Mouse (Mus musculus): ENCODE results near the gene Gm47969. TPM values are rescaled to one million over a fixed set of nuclear protein-coding genes. Genes with fewer than 3 reads are reported as not detected.

Gene Gm47969
- polyA plus RNA-seq, 1 experiment from 2014 or later, result not detected

DNA sequence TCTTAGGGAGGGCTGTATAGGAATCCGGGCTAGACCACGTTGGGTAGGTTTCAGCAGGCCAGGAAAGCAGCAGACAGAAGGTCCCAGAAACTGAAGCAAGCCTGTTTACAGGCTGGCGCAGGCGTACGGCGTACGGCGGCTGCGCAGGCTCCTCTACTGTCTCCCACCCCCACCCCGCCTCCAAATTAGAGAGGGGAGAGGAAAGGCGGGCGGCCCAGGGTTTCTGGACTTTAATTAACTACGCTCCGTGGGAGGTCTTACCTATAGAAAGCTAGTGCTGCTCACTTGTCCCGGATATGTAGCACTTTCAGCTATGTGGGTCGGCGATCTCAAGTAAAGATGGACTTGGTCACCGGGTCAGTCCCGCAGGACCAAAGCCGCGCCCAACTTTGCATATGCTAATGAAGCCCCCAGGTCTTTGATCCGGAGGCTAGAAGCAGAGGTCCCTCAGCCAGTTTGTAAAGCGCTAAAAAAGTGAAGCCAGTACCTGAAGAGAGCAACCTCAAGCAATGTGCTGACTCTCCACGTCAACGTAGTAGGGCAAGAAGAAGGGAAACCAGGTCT lies 6.5 kb upstream of the Gm47969 start, which contains the start of gene Slc19a3:
Gene Slc19a3, minus strand, starts transcription at position 340 of the 564 bp plus-strand sequence.
- peak within 1 kb of the TSS; percentile 51 for H3K4me3 ChIP-seq (replicated peaks)
- no peak within 1 kb of the TSS for H3K27ac ChIP-seq
- ATAC-seq, result peak; percentile 88
- no peaks in the 10 kb centered on the region for H3K27me3 ChIP-seq
- WGBS, result 1% methylated on average over 25 of the region's 25 CpGs
- H3K9ac ChIP-seq (replicated peaks), result peak within 1 kb of the TSS; percentile 56
- no peaks in the 10 kb centered on the region for H3K36me3 ChIP-seq
- H3K9me3 ChIP-seq, result no peaks in the 10 kb centered on the region
- H3K4me1 ChIP-seq (replicated peaks), result peaks cover 6% of the 10 kb centered on the region; the same call in 1 of the 2 replicates
- peak within 1 kb of the TSS; percentile 74 for H3K4me2 ChIP-seq (replicated peaks)

- ATAC-seq, result no peak
- WGBS, result 82% methylated on average over 4 of the region's 4 CpGs
- Histone ChIP-seq H3K4me2 (replicated peaks) (no peak overlapping the region), H3K27ac (no peak overlapping the region), H3K9me3 (no peaks in the 10 kb centered on the region), H3K4me3 (replicated peaks) (no peak overlapping the region), H3K9ac (replicated peaks) (no peak overlapping the region), H3K4me1 (replicated peaks) (peaks cover 6% of the 10 kb centered on the region; the same call in 1 of the 2 replicates), H3K36me3 (no peaks in the 10 kb centered on the region), H3K27me3 (no peaks in the 10 kb centered on the region)
These were observed 5.7 kb upstream of the Gm47969 start for GRCm38 (mm10) chr1:83039080-83039479.

DNA sequence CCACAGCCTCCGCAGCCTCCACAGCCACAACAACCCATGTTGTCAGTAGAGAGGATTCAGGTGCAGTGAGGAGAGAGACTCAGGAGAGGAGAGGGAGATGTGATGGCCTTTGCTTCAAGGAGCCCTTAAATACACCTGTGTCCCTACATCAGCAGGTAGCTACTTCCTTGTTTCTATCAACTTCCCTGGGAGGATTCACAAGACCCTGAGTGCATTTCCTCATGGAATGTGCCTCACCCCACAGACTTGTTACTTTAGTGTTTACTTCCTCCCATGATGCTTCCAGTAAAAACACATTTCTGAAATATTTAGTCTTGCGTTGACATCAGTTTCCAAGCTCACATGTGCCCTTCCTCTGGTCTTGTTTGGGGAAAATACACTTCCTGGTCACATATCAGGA lies 2.4 kb upstream of the Gm47969 start, which contains the start of gene Krtap28-10:
Gene Krtap28-10, minus strand, starts transcription at position 101 of the 400 bp plus-strand sequence.
- Histone ChIP-seq H3K4me3 (replicated peaks) (no peak within 1 kb of the TSS), H3K4me1 (replicated peaks) (peaks cover 6% of the 10 kb centered on the region; the same call in 1 of the 2 replicates), H3K27ac (no peak within 1 kb of the TSS), H3K27me3 (no peaks in the 10 kb centered on the region), H3K9ac (replicated peaks) (no peak within 1 kb of the TSS), H3K9me3 (no peaks in the 10 kb centered on the region), H3K4me2 (replicated peaks) (no peak within 1 kb of the TSS), H3K36me3 (no peaks in the 10 kb centered on the region)
- ATAC-seq, result no peak
- 95% methylated on average over 2 of the region's 2 CpGs for WGBS

GRCm38 (mm10) chr1:83058481-83058880 lies 13.7 kb downstream of the Gm47969 start:
- Histone ChIP-seq H3K9me3 (no peaks in the 10 kb centered on the region), H3K9ac (replicated peaks) (no peak overlapping the region), H3K4me2 (replicated peaks) (no peak overlapping the region), H3K27ac (no peak overlapping the region), H3K4me1 (replicated peaks) (no peaks in the 10 kb centered on the region), H3K4me3 (replicated peaks) (no peak overlapping the region), H3K27me3 (no peaks in the 10 kb centered on the region), H3K36me3 (no peaks in the 10 kb centered on the region)
- WGBS, result 59% methylated on average over 1 of the region's 1 CpGs
- ATAC-seq, result no peak

- no peaks in the 10 kb centered on the region for H3K36me3 ChIP-seq
- H3K27ac ChIP-seq, result no peak within 1 kb of the TSS
- H3K4me2 ChIP-seq (replicated peaks), result no peak within 1 kb of the TSS
- ATAC-seq, result no peak
- H3K4me3 ChIP-seq (replicated peaks), result no peak within 1 kb of the TSS
- 92% methylated on average over 9 of the region's 9 CpGs for WGBS
- H3K9ac ChIP-seq (replicated peaks), result no peak within 1 kb of the TSS
- no peaks in the 10 kb centered on the region for H3K4me1 ChIP-seq (replicated peaks)
- H3K27me3 ChIP-seq, result no peaks in the 10 kb centered on the region
- no peaks in the 10 kb centered on the region for H3K9me3 ChIP-seq
These were observed 14.5 kb downstream of the Gm47969 start, which contains the start of gene A030005K14Rik for GRCm38 (mm10) chr1:83059278-83059677. Gene A030005K14Rik (minus strand): TSS chr1:83059378.

DNA sequence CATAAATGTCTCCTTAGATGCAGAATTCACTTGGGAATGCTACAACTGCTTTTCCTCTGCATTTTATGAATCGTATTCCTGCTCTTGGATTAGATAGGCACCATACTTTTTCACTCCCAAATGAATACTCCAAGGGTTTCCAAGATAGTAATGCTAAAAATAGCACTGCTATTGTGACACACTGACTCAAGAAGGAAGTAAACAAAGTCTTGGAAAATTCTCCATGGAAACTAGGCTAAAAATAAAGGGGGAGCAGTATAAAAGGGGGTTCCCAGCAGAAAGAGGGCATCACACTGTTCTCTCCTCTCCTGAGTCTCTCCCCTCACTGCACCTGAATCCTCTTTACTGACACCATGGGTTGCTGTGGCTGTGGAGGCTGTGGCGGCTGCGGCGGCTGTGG lies 15.9 kb downstream of the Gm47969 start, which contains the start of gene Krtap28-13:
Gene Krtap28-13, plus strand, starts transcription at position 288 of the 400 bp plus-strand sequence.
- Histone ChIP-seq H3K9me3 (no peaks in the 10 kb centered on the region), H3K4me1 (replicated peaks) (no peaks in the 10 kb centered on the region), H3K27ac (no peak within 1 kb of the TSS), H3K36me3 (no peaks in the 10 kb centered on the region), H3K9ac (replicated peaks) (no peak within 1 kb of the TSS), H3K27me3 (no peaks in the 10 kb centered on the region), H3K4me2 (replicated peaks) (no peak within 1 kb of the TSS), H3K4me3 (replicated peaks) (no peak within 1 kb of the TSS)
- 93% methylated on average over 4 of the region's 4 CpGs for WGBS
- ATAC-seq, result no peak

- Histone ChIP-seq H3K36me3 (no peaks in the 10 kb centered on the region), H3K27me3 (no peaks in the 10 kb centered on the region), H3K9me3 (no peaks in the 10 kb centered on the region), H3K27ac (no peak overlapping the region), H3K9ac (replicated peaks) (no peak overlapping the region), H3K4me2 (replicated peaks) (no peak overlapping the region), H3K4me1 (replicated peaks) (no peaks in the 10 kb centered on the region), H3K4me3 (replicated peaks) (no peak overlapping the region)
- WGBS, result 27% methylated on average over 3 of the region's 3 CpGs
- 0 out of 2 replicates have a peak, but pooled peaks have one; percentile 9 for ATAC-seq
These were observed 20.1 kb downstream of the Gm47969 start for GRCm38 (mm10) chr1:83064851-83065250.

DNA sequence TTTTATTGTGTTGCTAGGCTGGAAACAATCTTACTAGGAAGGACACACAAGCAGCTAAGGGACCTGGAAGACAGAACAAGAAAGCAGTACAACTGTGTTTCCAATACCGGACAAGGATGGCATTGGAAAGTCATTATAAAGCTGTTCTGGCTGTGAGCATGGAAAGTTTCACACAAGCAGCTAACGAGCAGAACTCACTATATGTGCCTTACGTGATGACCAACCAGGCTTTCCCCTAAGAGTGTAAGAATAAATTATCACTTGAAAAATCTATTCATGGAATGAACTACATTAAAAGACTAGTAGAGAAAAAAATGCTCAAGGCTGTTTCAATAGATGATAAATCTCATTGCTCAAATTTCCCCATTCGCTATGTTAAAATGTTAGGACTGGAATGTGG lies 21.8 kb downstream of the Gm47969 start:
- H3K9ac ChIP-seq (replicated peaks), result no peak overlapping the region
- no peaks in the 10 kb centered on the region for H3K4me1 ChIP-seq (replicated peaks)
- no peaks in the 10 kb centered on the region for H3K36me3 ChIP-seq
- ATAC-seq, result no peak
- H3K27ac ChIP-seq, result no peak overlapping the region
- no peaks in the 10 kb centered on the region for H3K27me3 ChIP-seq
- H3K4me3 ChIP-seq (replicated peaks), result no peak overlapping the region
- no peaks in the 10 kb centered on the region for H3K9me3 ChIP-seq
- H3K4me2 ChIP-seq (replicated peaks), result no peak overlapping the region
- 92% methylated on average over 4 of the region's 4 CpGs for WGBS

- no peak for ATAC-seq
- Histone ChIP-seq H3K27ac (no peak overlapping the region), H3K27me3 (no peaks in the 10 kb centered on the region), H3K4me2 (replicated peaks) (no peak overlapping the region), H3K4me1 (replicated peaks) (no peaks in the 10 kb centered on the region), H3K4me3 (replicated peaks) (no peak overlapping the region), H3K36me3 (no peaks in the 10 kb centered on the region), H3K9me3 (no peaks in the 10 kb centered on the region), H3K9ac (replicated peaks) (no peak overlapping the region)
- WGBS, result 91% methylated on average over 10 of the region's 10 CpGs
These were observed 22.5 kb downstream of the Gm47969 start for GRCm38 (mm10) chr1:83067205-83067604.

GRCm38 (mm10) chr1:83075526-83076189 lies 30.9 kb downstream of the Gm47969 start:
- WGBS, result 35% methylated on average over 15 of the region's 15 CpGs
- H3K27ac ChIP-seq, result no peak overlapping the region
- 0 out of 2 replicates have a peak overlapping the region, but pooled peaks have one; percentile 42 for H3K9ac ChIP-seq (replicated peaks)
- peak; percentile 74 for ATAC-seq
- H3K4me1 ChIP-seq (replicated peaks), result no peaks in the 10 kb centered on the region
- no peaks in the 10 kb centered on the region for H3K36me3 ChIP-seq
- no peaks in the 10 kb centered on the region for H3K9me3 ChIP-seq
- peak overlapping the region; percentile 15 for H3K4me3 ChIP-seq (replicated peaks)
- H3K27me3 ChIP-seq, result no peaks in the 10 kb centered on the region
- peak overlapping the region; percentile 35 for H3K4me2 ChIP-seq (replicated peaks)

DNA sequence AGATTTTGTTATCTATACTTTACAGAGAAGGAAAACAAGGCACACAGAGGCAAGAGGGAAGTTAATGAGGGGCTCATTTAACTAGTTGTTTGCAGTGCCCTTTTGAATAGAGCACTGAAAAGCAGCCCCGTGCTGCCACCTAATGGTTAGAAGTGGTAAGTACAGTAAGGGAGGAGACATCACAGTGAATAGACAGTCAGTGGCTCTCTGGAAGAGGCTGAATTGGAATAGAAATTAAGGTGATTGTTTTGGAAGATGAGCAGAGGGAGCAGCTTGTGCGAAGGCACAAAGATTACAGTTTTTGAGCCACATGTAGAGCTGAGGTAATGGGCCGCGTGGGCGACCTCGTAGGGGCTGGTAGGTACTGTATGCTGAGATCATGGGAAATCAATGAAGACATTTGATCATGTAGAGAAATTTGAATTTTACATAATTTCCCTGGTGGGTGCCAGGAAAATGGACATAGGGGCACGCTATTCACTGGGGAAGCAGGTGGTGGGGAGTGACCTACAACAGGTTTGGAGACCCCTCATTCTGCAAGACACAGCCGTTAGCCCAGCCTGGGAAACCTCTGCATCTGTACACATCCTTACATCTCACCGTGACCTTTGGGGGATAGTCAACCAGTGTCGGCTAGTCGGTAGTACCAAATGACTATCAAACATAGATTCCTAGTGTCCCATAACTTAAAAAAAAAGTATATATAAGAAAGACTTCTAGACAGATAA lies 31.6 kb downstream of the Gm47969 start:
- H3K36me3 ChIP-seq, result no peaks in the 10 kb centered on the region
- no peak overlapping the region for H3K27ac ChIP-seq
- no peaks in the 10 kb centered on the region for H3K4me1 ChIP-seq (replicated peaks)
- peak overlapping the region; percentile 15 for H3K4me3 ChIP-seq (replicated peaks)
- 50% methylated on average over 11 of the region's 11 CpGs for WGBS
- peak; percentile 93 for ATAC-seq
- no peaks in the 10 kb centered on the region for H3K27me3 ChIP-seq
- no peaks in the 10 kb centered on the region for H3K9me3 ChIP-seq
- H3K4me2 ChIP-seq (replicated peaks), result peak overlapping the region; percentile 35
- H3K9ac ChIP-seq (replicated peaks), result 0 out of 2 replicates have a peak overlapping the region, but pooled peaks have one; percentile 42

DNA sequence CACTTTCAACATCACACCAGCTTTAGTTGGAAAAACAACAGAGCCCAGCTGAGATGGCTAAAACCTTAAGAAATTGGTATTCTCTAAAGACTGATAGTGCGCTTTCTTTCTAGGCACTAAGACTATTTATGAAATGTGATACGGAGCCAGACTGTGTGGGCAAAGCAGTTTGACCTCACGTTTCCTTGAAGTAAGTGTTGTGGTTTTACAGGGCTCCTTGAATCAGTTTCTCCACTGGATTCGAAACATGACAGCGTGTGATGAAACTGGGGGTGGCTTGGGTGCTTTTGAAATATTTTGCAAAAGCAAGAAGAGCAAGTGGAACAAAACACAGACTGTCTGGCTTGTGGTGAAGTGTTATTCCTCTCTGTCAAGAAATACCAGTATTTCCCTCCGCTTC lies 32.3 kb downstream of the Gm47969 start:
- Histone ChIP-seq H3K9me3 (no peaks in the 10 kb centered on the region), H3K27ac (no peak overlapping the region), H3K27me3 (no peaks in the 10 kb centered on the region), H3K36me3 (no peaks in the 10 kb centered on the region), H3K4me3 (replicated peaks) (no peak overlapping the region), H3K9ac (replicated peaks) (no peak overlapping the region), H3K4me2 (replicated peaks) (no peak overlapping the region), H3K4me1 (replicated peaks) (no peaks in the 10 kb centered on the region)
- no peak for ATAC-seq
- 91% methylated on average over 6 of the region's 6 CpGs for WGBS

All from midbrain, embryonic 13.5 days (tissue).